Mouse (Mus musculus) small intestine, adult 2 months (tissue): ENCODE measurements around the gene Btk.

Experiments
- CTCF ChIP-seq: fragments of 200-500 bp; IDR thresholded peaks from 2 replicates; pipeline ENCODE4 v1.5.1; 2012; ENCODE audit warnings: low read depth, mild to moderate bottlenecking, control low read depth, inconsistent platforms, low read length, moderate library complexity, mixed read lengths; ENCODE audit not compliant: insufficient replicate concordance, insufficient read length; ENCODE audit errors: extremely low read depth
- POLR2A ChIP-seq: fragments of 200-500 bp; IDR thresholded peaks from 2 replicates; pipeline ENCODE4 v1.6.1; 2012; ENCODE audit warnings: low read depth, mild to moderate bottlenecking, control low read depth, inconsistent platforms, low read length, moderate library complexity

GRCm38 (mm10) chrX:134600659-134601379 is 17.4 kb upstream of the Btk start, which contains the start of the genes Gla and Hnrnph2:
- TF ChIP-seq POLR2A (peak; percentile 18; the same call in 1 of the 2 replicates), CTCF (no peak)
